Mouse (Mus musculus): ENCODE results near the gene Cdh4.

DNA sequence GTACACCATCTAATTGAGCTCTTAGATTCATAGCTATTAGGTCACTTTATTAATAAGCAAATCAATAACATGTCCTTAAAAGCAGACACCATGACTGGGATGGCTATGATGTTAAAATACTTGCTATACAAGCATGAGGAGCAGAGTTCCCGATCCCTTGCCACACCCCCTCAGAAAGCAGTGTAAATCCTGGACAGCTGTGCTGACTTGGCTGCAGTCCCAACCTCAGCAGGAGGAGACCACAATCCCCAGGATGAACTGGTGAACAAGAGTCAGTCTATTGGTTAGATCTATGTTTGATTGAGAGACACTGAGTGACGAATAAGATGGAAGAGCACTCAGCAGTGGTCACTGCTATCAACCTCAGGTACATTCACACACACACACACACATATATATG lies 29.3 kb upstream of the Cdh4 start:
- TF ChIP-seq CTCF (IDR thresholded peaks at IDR 0.05; ENCODE audit: low read depth) (no peak), EP300 (IDR thresholded peaks at IDR 0.05; ENCODE audit: low read depth) (no peak)
